Mouse (Mus musculus) gonadal fat pad, adult 2 months (tissue): ENCODE data around the gene S100a6. TPM values are rescaled to one million over a fixed set of nuclear protein-coding genes. Genes with fewer than 3 reads are reported as not detected.

Source experiments
- polyA plus RNA-seq: library from polyadenylated mRNA; depleted of rRNA; stranded (reverse); fragments of >200 nt; gene quantifications from 2 replicates; pipeline ENCODE4 v1.2.3, GENCODE M21; 2012; rRNA removed

S100a6 gene
- polyA plus RNA-seq, 1 experiment, result 578 TPM

Other genes with a start within 250 kb of the S100a6 start
- 7.4 and 9.4 TPM in 2 replicates for gene Slc27a3, start 222.9 kb upstream of the S100a6 start, polyA plus RNA-seq
- 30.2 and 36.5 TPM in 2 replicates for gene Ints3, start 179.3 kb upstream of the S100a6 start, polyA plus RNA-seq
- 49.7 and 51.1 TPM in 2 replicates for gene Npr1, start 147.0 kb upstream of the S100a6 start, polyA plus RNA-seq
- gene Ilf2, start 136.8 kb upstream of the S100a6 start, polyA plus RNA-seq, result 30.6 and 34.0 TPM in 2 replicates
- 38.3 and 41.3 TPM in 2 replicates for gene Snapin, start 121.8 kb upstream of the S100a6 start, polyA plus RNA-seq
- gene Chtop, start 103.4 kb upstream of the S100a6 start, polyA plus RNA-seq, result 35.9 and 46.2 TPM in 2 replicates
- 184 and 230 TPM in 2 replicates for gene S100a1, start 98.5 kb upstream of the S100a6 start, polyA plus RNA-seq
- gene S100a13, start 98.4 kb upstream of the S100a6 start, polyA plus RNA-seq, result 73.7 and 97.9 TPM in 2 replicates
- 2.5 and 7.2 TPM in 2 replicates for gene S100a14, start 86.0 kb upstream of the S100a6 start, polyA plus RNA-seq
- gene S100a16, start 75.6 kb upstream of the S100a6 start, polyA plus RNA-seq, result 161 and 192 TPM in 2 replicates
- 1.4 TPM in 2 replicates for gene S100a3, start 52.3 kb upstream of the S100a6 start, polyA plus RNA-seq
- not detected in 2 replicates for gene S100a2, start 22.6 kb upstream of the S100a6 start, polyA plus RNA-seq
- gene Gm42674, start 11.0 kb upstream of the S100a6 start, polyA plus RNA-seq, result not detected in 2 replicates
- gene S100a4, start 9.1 kb upstream of the S100a6 start, polyA plus RNA-seq, result 27.8 and 69.1 TPM in 2 replicates
- not detected in 2 replicates for gene S100a5, start 4.4 kb upstream of the S100a6 start, polyA plus RNA-seq
- 0.19 and 0.39 TPM in 2 replicates for gene S100a7a, start 41.1 kb downstream of the S100a6 start, polyA plus RNA-seq
- 0.48 and 7.4 TPM in 2 replicates for gene S100a8, start 56.1 kb downstream of the S100a6 start, polyA plus RNA-seq
- gene S100a9, start 82.8 kb downstream of the S100a6 start, polyA plus RNA-seq, result 1.2 and 1.3 TPM in 2 replicates
- gene Pglyrp4, start 114.0 kb downstream of the S100a6 start, polyA plus RNA-seq, result 0.76 and 0.77 TPM in 2 replicates
- gene Gm5849, start 165.0 kb downstream of the S100a6 start, polyA plus RNA-seq, result not detected in 2 replicates